Mouse (Mus musculus) large intestine, adult 2 months (tissue): ENCODE results near the gene B230219D22Rik. TPM values are rescaled to one million over a fixed set of nuclear protein-coding genes. Genes with fewer than 3 reads are reported as not detected.

Source experiments
- DNase-seq: peaks from one replicate; pipeline ENCODE4 v3.0.0-alpha.2; 2012; ENCODE audit warnings: low read depth, low spot score
- WGBS: fragments of 180-500 bp; shearing (Covaris S2); methylation state at CpG from one replicate; pipeline ENCODE4 v1.1.7; 2018; 5-methylcytosine and 5-hydroxymethylcytosine counted together
- polyA plus RNA-seq: library from polyadenylated mRNA; depleted of rRNA; stranded (reverse); fragments of >200 nt; gene quantifications from 2 replicates; pipeline ENCODE4 v1.2.3, GENCODE M21; 2012; rRNA removed

The B230219D22Rik gene
- polyA plus RNA-seq, 1 experiment: 12.1 TPM

- DNase-seq: no peak
- WGBS: 85% methylated on average over 2 of the region's 2 CpGs
Measured at GRCm38 (mm10) chr13:55721995-55722394, 29.1 kb downstream of the B230219D22Rik start.

GRCm38 (mm10) chr13:55726598-55727119 lies 33.7 kb downstream of the B230219D22Rik start:
- WGBS: 3% methylated on average over 4 of the region's 4 CpGs
- DNase-seq: peak; percentile 13

GRCm38 (mm10) chr13:55727120-55727838 lies 34.4 kb downstream of the B230219D22Rik start, which contains the start of gene Pcbd2:
Gene Pcbd2 (plus strand): TSS chr13:55727368.
- WGBS: under 1% methylated on average over 73 of the region's 73 CpGs
- peak; percentile 33 for DNase-seq

GRCm38 (mm10) chr13:55727839-55728238 lies 34.9 kb downstream of the B230219D22Rik start:
- DNase-seq: peak; percentile 51

GRCm38 (mm10) chr13:55730716-55731115 lies 37.8 kb downstream of the B230219D22Rik start:
- no peak for DNase-seq
- WGBS: 90% methylated on average over 7 of the region's 7 CpGs

More at GRCm38 (mm10) chr13:55727839-55728238, 34.9 kb downstream of the B230219D22Rik start:
- WGBS: under 1% methylated on average over 19 of the region's 19 CpGs

- 85% methylated on average over 2 of the region's 2 CpGs for WGBS
- DNase-seq: no peak
Measured at GRCm38 (mm10) chr13:55732121-55732520, 39.2 kb downstream of the B230219D22Rik start.

GRCm38 (mm10) chr13:55733628-55734502 lies 40.9 kb downstream of the B230219D22Rik start:
- 32% methylated on average over 22 of the region's 22 CpGs for WGBS
- peak; percentile 64 for DNase-seq

GRCm38 (mm10) chr13:55737885-55738284 lies 45.0 kb downstream of the B230219D22Rik start:
- no peak for DNase-seq
- WGBS: 93% methylated on average over 8 of the region's 8 CpGs

- WGBS: 82% methylated on average over 8 of the region's 8 CpGs
- DNase-seq: no peak
Measured at GRCm38 (mm10) chr13:55742306-55742705, 49.4 kb downstream of the B230219D22Rik start.

Other genes starting within 250 kb of the B230219D22Rik start
- gene Grk6, start 248.1 kb upstream of the B230219D22Rik start, polyA plus RNA-seq: 56.4 and 63.8 TPM in 2 replicates
- 2.2 and 2.5 TPM in 2 replicates for gene Prr7, start 228.9 kb upstream of the B230219D22Rik start, polyA plus RNA-seq
- gene Dbn1, start 205.0 kb upstream of the B230219D22Rik start, polyA plus RNA-seq: 8.0 and 8.2 TPM in 2 replicates
- 72.4 and 77.3 TPM in 2 replicates for gene Pdlim7, start 179.4 kb upstream of the B230219D22Rik start, polyA plus RNA-seq
- gene Dok3, start 163.8 kb upstream of the B230219D22Rik start, polyA plus RNA-seq: 20.3 and 20.9 TPM in 2 replicates
- 48.3 and 53.7 TPM in 2 replicates for gene Ddx41, start 156.5 kb upstream of the B230219D22Rik start, polyA plus RNA-seq
- 59.6 and 62.7 TPM in 2 replicates for gene Fam193b, start 122.0 kb upstream of the B230219D22Rik start, polyA plus RNA-seq
- 86.6 and 105 TPM in 2 replicates for gene Tmed9, start 119.4 kb upstream of the B230219D22Rik start, polyA plus RNA-seq
- 19.0 and 21.8 TPM in 2 replicates for gene B4galt7, start 93.2 kb upstream of the B230219D22Rik start, polyA plus RNA-seq
- gene Caml, start 70.1 kb upstream of the B230219D22Rik start, polyA plus RNA-seq: 17.6 TPM in 2 replicates
- gene Ddx46, start 58.1 kb upstream of the B230219D22Rik start, polyA plus RNA-seq: 8.4 and 13.6 TPM in 2 replicates
- 23.9 and 28.5 TPM in 2 replicates for gene Txndc15, start 21.5 kb downstream of the B230219D22Rik start, polyA plus RNA-seq
- gene Pcbd2, start 34.2 kb downstream of the B230219D22Rik start, polyA plus RNA-seq: 28.3 and 41.6 TPM in 2 replicates
- 0.06 TPM in 1 of 2 replicates, not detected in the other for gene Catsper3, start 91.4 kb downstream of the B230219D22Rik start, polyA plus RNA-seq
- 10.3 and 11.3 TPM in 2 replicates for gene Pitx1, start 143.1 kb downstream of the B230219D22Rik start, polyA plus RNA-seq